Mouse (Mus musculus) CH12.LX (cell line): ENCODE measurements around the gene Aplp1. TPM values are rescaled to one million over a fixed set of nuclear protein-coding genes. Genes with fewer than 3 reads are reported as not detected.

Source experiments
- DNase-seq: peaks from one replicate; pipeline ENCODE4 v3.0.0-alpha.2; 2013; ENCODE audit errors: extremely low read depth
- H3K27ac ChIP-seq: 2 replicates; pipeline ENCODE4 v1.5.1; 2012; ENCODE audit warnings: low read depth, mild to moderate bottlenecking, control low read depth, moderate library complexity; ENCODE audit not compliant: insufficient read depth
- H3K27me3 ChIP-seq: replicated peaks from 2 replicates; pipeline ENCODE3; 2012; ENCODE audit warnings: inconsistent platforms
- H3K36me3 ChIP-seq, 2 experiments: replicated peaks in 1 of 2; 2 replicates each; pipeline versions ENCODE3 to v1.6.1; 2012; ENCODE audit warnings: inconsistent platforms in 1 of 2, low read length in 1 of 2, mild to moderate bottlenecking in 1 of 2, mixed read lengths in 1 of 2, moderate library complexity in 1 of 2; ENCODE audit not compliant: control insufficient read depth in 1 of 2, insufficient read depth in 1 of 2
- H3K4me1 ChIP-seq, 2 experiments: 2 replicates each; pipeline ENCODE4 v1.6.1; 2012; ENCODE audit warnings: inconsistent platforms in 1 of 2, moderate library complexity in 1 of 2; ENCODE audit not compliant: insufficient read depth in 2 of 2, control insufficient read depth in 1 of 2
- H3K4me2 ChIP-seq: 2 replicates; pipeline ENCODE4 v1.6.1; 2012; ENCODE audit warnings: low read depth, mild to moderate bottlenecking, control low read depth; ENCODE audit not compliant: poor library complexity, insufficient read depth, severe bottlenecking
- H3K4me3 ChIP-seq, 3 experiments: fragments of 150-350 bp in 1 of 3; sonication (generic) in 1 of 3; replicated peaks in 1 of 3; 2 replicates each; pipeline versions ENCODE3 to v1.5.1; 2011 to 2012; ENCODE audit warnings: low read depth in 2 of 3, low read length in 2 of 3, mild to moderate bottlenecking in 2 of 3, moderate library complexity in 2 of 3, control low read depth in 1 of 3, improper control_type of control experiment in 1 of 3, inconsistent platforms in 1 of 3, mixed read lengths in 1 of 3; ENCODE audit not compliant: poor library complexity in 1 of 3
- H3K79me2 ChIP-seq: replicated peaks from 2 replicates; pipeline ENCODE4 v1.6.1; 2012; ENCODE audit warnings: mild to moderate bottlenecking, moderate library complexity; ENCODE audit not compliant: control insufficient read depth, poor library complexity, insufficient read depth, severe bottlenecking; ENCODE audit errors: extremely low read depth
- H3K9ac ChIP-seq: 2 replicates; pipeline ENCODE4 v1.6.1; 2012; ENCODE audit warnings: low read depth, mild to moderate bottlenecking, control low read depth, moderate library complexity; ENCODE audit not compliant: insufficient read depth
- H3K9me3 ChIP-seq: replicated peaks from 2 replicates; pipeline ENCODE3; 2012; ENCODE audit warnings: low read length, inconsistent platforms, mixed read lengths
- BHLHE40 ChIP-seq: IDR thresholded peaks from 2 replicates; pipeline ENCODE4 v1.6.1; 2011; ENCODE audit warnings: mild to moderate bottlenecking, low read depth, low read length, improper control_type of control experiment
- CTCF ChIP-seq, 2 experiments: IDR thresholded peaks in 1 of 2; conservative IDR thresholded peaks in 1 of 2; 2 replicates each; pipeline ENCODE4 v1.5.1; 2011 to 2012; ENCODE audit warnings: low read depth in 2 of 2, low read length in 2 of 2, improper control_type of control experiment in 1 of 2, inconsistent platforms in 1 of 2, mild to moderate bottlenecking in 1 of 2, moderate library complexity in 1 of 2
- SIN3A ChIP-seq: IDR thresholded peaks from 2 replicates; pipeline ENCODE4 v1.6.1; 2012; ENCODE audit warnings: low read length, improper control_type of control experiment, inconsistent platforms
- dilution Hi-C: fragments of 300-500 bp; cut with MboI; formaldehyde crosslinking; loops from 2 replicates; pipeline ENCODE4 v1.14.3; 2020; ENCODE audit warnings: low sequenced_read_pairs; ENCODE audit not compliant: extremely low pct_unique_long_range_greater_than_20kb, extremely low pct_ligation_motif_present
- in situ Hi-C: fragments of 300-500 bp; cut with MboI; formaldehyde crosslinking; loops from 3 replicates; pipeline ENCODE4 v1.14.3; 2019; ENCODE audit warnings: low sequenced_read_pairs, low pct_ligation_motif_present, low pct_unique_long_range_greater_than_20kb, mixed read lengths
- polyA plus RNA-seq: library from polyadenylated mRNA; unstranded; fragments of >175 nt; gene quantifications from 2 replicates; pipeline ENCODE4 v1.2.1, GENCODE M21; 2012; ENCODE audit warnings: low read depth; ENCODE audit not compliant: insufficient read length
- total RNA-seq, 2 experiments: library from RNA; depleted of rRNA; stranded (reverse); fragments of 300-350 nt in 1 of 2; fragments of >200 nt in 1 of 2; gene quantifications; 2 replicates each; pipeline ENCODE4 v1.2.3; 2012 to 2014

Gene Aplp1
- total and polyA plus RNA-seq, 3 experiments: 0.10 to 0.93 TPM; not detected in 1

DNA sequence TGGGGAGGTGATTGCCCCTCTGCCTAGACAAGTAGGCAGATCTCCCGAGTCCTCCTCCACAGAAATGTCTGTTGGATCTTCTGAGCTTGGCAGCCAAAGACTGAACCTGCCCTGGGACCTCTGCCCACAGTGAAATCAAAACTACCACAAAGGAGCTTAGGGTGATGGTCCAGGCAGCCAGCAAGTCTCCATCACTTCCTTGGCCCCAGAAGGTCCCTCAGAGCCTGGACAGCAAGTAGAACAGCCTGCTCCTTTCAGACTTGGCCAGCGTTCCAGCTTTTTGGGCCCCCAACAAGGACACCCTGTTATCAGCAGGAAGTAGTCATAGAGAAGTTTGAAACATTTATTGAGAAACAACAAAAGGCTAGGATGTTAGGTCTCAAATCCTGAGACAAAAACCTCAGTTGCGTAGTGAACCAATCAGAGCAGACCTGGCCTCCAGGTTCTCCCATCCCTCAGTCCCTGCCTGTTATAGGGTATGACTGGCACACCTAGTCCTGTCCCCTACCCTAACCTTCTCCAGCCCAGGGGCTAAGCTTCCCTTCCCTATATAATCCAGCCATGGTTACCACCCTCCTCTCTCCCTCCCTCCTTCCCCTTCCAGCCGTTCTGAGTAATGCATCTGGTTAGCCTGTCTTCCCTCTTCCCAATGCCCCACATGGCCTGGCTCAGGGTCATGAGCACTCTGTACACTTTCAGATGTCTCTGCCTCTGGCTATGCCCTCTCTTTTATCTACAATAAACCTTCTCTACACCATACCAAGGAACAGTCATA lies 52.4 kb downstream of the Aplp1 start:
- Histone ChIP-seq H3K9ac (no peak overlapping the region), H3K27me3 (no peaks in the 10 kb centered on the region), H3K36me3 (peaks cover 0 to 7% of the 10 kb centered on the region in 2 experiments), H3K79me2 (no peaks in the 10 kb centered on the region), H3K4me3 (no peak overlapping the region), H3K27ac (no peak overlapping the region), H3K4me2 (no peak overlapping the region), H3K4me1 (peaks cover 3 to 21% of the 10 kb centered on the region in 2 experiments; a peak in 3 of 4 replicates), H3K9me3 (no peaks in the 10 kb centered on the region)
- in situ Hi-C loops (loop anchor here (5.0 kb wide), 1 partner anchor 34 kb away; no protein-coding TSS in a partner anchor), dilution Hi-C loops (no loop called here)
- no peak for DNase-seq
- TF ChIP-seq CTCF (conservative IDR thresholded peaks at IDR 0.05 in 1 of 2, IDR thresholded peaks at IDR 0.05 in 1 of 2; ENCODE audit: low read depth in 2 of 2, low read length in 2 of 2) (no peak), BHLHE40 (no peak), SIN3A (no peak)

Other genes with a start within 250 kb of the Aplp1 start
Only the 20 nearest of the 34 such genes appear.
- gene Alkbh6, start 136.8 kb downstream of the Aplp1 start, total RNA-seq (2012; rRNA removed): 33.9 and 35.7 TPM in 2 replicates
- gene Alkbh6, start 136.8 kb downstream of the Aplp1 start, total RNA-seq (2014; rRNA removed): 28.8 and 31.7 TPM in 2 replicates
- 25.2 and 25.4 TPM in 2 replicates for gene Alkbh6, start 136.8 kb downstream of the Aplp1 start, polyA plus RNA-seq
- 1.7 and 1.9 TPM in 2 replicates for gene Syne4, start 130.7 kb downstream of the Aplp1 start, total RNA-seq (2012; rRNA removed)
- 0.70 and 0.81 TPM in 2 replicates for gene Syne4, start 130.7 kb downstream of the Aplp1 start, total RNA-seq (2014; rRNA removed)
- gene Syne4, start 130.7 kb downstream of the Aplp1 start, polyA plus RNA-seq: 3.1 and 4.1 TPM in 2 replicates
- 5.6 and 6.2 TPM in 2 replicates for gene E130208F15Rik, start 123.8 kb downstream of the Aplp1 start, total RNA-seq (2012; rRNA removed)
- 0.35 and 0.70 TPM in 2 replicates for gene E130208F15Rik, start 123.8 kb downstream of the Aplp1 start, total RNA-seq (2014; rRNA removed)
- 6.2 and 9.7 TPM in 2 replicates for gene E130208F15Rik, start 123.8 kb downstream of the Aplp1 start, polyA plus RNA-seq
- 12.8 and 14.1 TPM in 2 replicates for gene Sdhaf1, start 121.6 kb downstream of the Aplp1 start, total RNA-seq (2012; rRNA removed)
- 16.0 and 18.5 TPM in 2 replicates for gene Sdhaf1, start 121.6 kb downstream of the Aplp1 start, total RNA-seq (2014; rRNA removed)
- 8.8 and 11.3 TPM in 2 replicates for gene Sdhaf1, start 121.6 kb downstream of the Aplp1 start, polyA plus RNA-seq
- gene Lrfn3, start 82.8 kb downstream of the Aplp1 start, total RNA-seq (2012; rRNA removed): 0.04 and 0.08 TPM in 2 replicates
- gene Lrfn3, start 82.8 kb downstream of the Aplp1 start, total RNA-seq (2014; rRNA removed): not detected in 2 replicates
- gene Lrfn3, start 82.8 kb downstream of the Aplp1 start, polyA plus RNA-seq: not detected in 2 replicates
- gene Tyrobp, start 31.8 kb downstream of the Aplp1 start, total RNA-seq (2012; rRNA removed): 4.2 and 5.0 TPM in 2 replicates
- 9.4 and 13.0 TPM in 2 replicates for gene Tyrobp, start 31.8 kb downstream of the Aplp1 start, total RNA-seq (2014; rRNA removed)
- gene Tyrobp, start 31.8 kb downstream of the Aplp1 start, polyA plus RNA-seq: 14.3 and 18.9 TPM in 2 replicates
- gene Hcst, start 25.7 kb downstream of the Aplp1 start, total RNA-seq (2012; rRNA removed): 8.0 and 11.9 TPM in 2 replicates
- 6.3 and 11.8 TPM in 2 replicates for gene Hcst, start 25.7 kb downstream of the Aplp1 start, total RNA-seq (2014; rRNA removed)
- gene Hcst, start 25.7 kb downstream of the Aplp1 start, polyA plus RNA-seq: 11.8 and 11.9 TPM in 2 replicates
- gene Nfkbid, start 23.8 kb downstream of the Aplp1 start, total RNA-seq (2012; rRNA removed): 133 and 161 TPM in 2 replicates
- 131 and 144 TPM in 2 replicates for gene Nfkbid, start 23.8 kb downstream of the Aplp1 start, total RNA-seq (2014; rRNA removed)
- 175 and 197 TPM in 2 replicates for gene Nfkbid, start 23.8 kb downstream of the Aplp1 start, polyA plus RNA-seq
- gene Kirrel2, start 12.2 kb upstream of the Aplp1 start, total RNA-seq (2012; rRNA removed): not detected in 2 replicates
- not detected in 2 replicates for gene Kirrel2, start 12.2 kb upstream of the Aplp1 start, total RNA-seq (2014; rRNA removed)
- not detected in 2 replicates for gene Kirrel2, start 12.2 kb upstream of the Aplp1 start, polyA plus RNA-seq
- gene Nphs1, start 12.8 kb upstream of the Aplp1 start, total RNA-seq (2012; rRNA removed): 2.1 and 2.4 TPM in 2 replicates
- gene Nphs1, start 12.8 kb upstream of the Aplp1 start, total RNA-seq (2014; rRNA removed): not detected in 2 replicates
- 1.0 TPM in 1 of 2 replicates, not detected in the other for gene Nphs1, start 12.8 kb upstream of the Aplp1 start, polyA plus RNA-seq
- gene Prodh2, start 48.1 kb upstream of the Aplp1 start, total RNA-seq (2012; rRNA removed): not detected in 2 replicates
- not detected in 2 replicates for gene Prodh2, start 48.1 kb upstream of the Aplp1 start, total RNA-seq (2014; rRNA removed)
- gene Prodh2, start 48.1 kb upstream of the Aplp1 start, polyA plus RNA-seq: not detected in 2 replicates
- 2.5 and 2.8 TPM in 2 replicates for gene Arhgap33, start 89.5 kb upstream of the Aplp1 start, total RNA-seq (2012; rRNA removed)
- gene Arhgap33, start 89.5 kb upstream of the Aplp1 start, total RNA-seq (2014; rRNA removed): 0.44 and 0.76 TPM in 2 replicates
- 6.2 and 9.2 TPM in 2 replicates for gene Arhgap33, start 89.5 kb upstream of the Aplp1 start, polyA plus RNA-seq
- gene Hspb6, start 106.6 kb upstream of the Aplp1 start, total RNA-seq (2012; rRNA removed): 1.6 and 2.3 TPM in 2 replicates
- gene Hspb6, start 106.6 kb upstream of the Aplp1 start, total RNA-seq (2014; rRNA removed): 0.79 and 1.2 TPM in 2 replicates
- 4.1 and 6.0 TPM in 2 replicates for gene Hspb6, start 106.6 kb upstream of the Aplp1 start, polyA plus RNA-seq
- gene Proser3, start 106.8 kb upstream of the Aplp1 start, total RNA-seq (2012; rRNA removed): 4.0 and 5.9 TPM in 2 replicates
- 1.7 and 2.0 TPM in 2 replicates for gene Proser3, start 106.8 kb upstream of the Aplp1 start, total RNA-seq (2014; rRNA removed)
- 5.7 and 6.0 TPM in 2 replicates for gene Proser3, start 106.8 kb upstream of the Aplp1 start, polyA plus RNA-seq
- 8.3 and 11.0 TPM in 2 replicates for gene Lin37, start 114.3 kb upstream of the Aplp1 start, total RNA-seq (2012; rRNA removed)
- 4.0 and 5.2 TPM in 2 replicates for gene Lin37, start 114.3 kb upstream of the Aplp1 start, total RNA-seq (2014; rRNA removed)
- 38.6 and 49.5 TPM in 2 replicates for gene Lin37, start 114.3 kb upstream of the Aplp1 start, polyA plus RNA-seq
- gene U2af1l4, start 117.8 kb upstream of the Aplp1 start, total RNA-seq (2012; rRNA removed): 56.7 and 61.2 TPM in 2 replicates
- 60.8 and 63.4 TPM in 2 replicates for gene U2af1l4, start 117.8 kb upstream of the Aplp1 start, total RNA-seq (2014; rRNA removed)
- 51.5 and 54.4 TPM in 2 replicates for gene U2af1l4, start 117.8 kb upstream of the Aplp1 start, polyA plus RNA-seq
- 2.6 and 2.7 TPM in 2 replicates for gene Gm49396, start 117.8 kb upstream of the Aplp1 start, total RNA-seq (2012; rRNA removed)
- 1.9 and 2.3 TPM in 2 replicates for gene Gm49396, start 117.8 kb upstream of the Aplp1 start, total RNA-seq (2014; rRNA removed)
- 3.3 and 3.8 TPM in 2 replicates for gene Gm49396, start 117.8 kb upstream of the Aplp1 start, polyA plus RNA-seq
- 55.2 and 59.2 TPM in 2 replicates for gene Psenen, start 118.1 kb upstream of the Aplp1 start, total RNA-seq (2012; rRNA removed)
- 83.6 and 92.7 TPM in 2 replicates for gene Psenen, start 118.1 kb upstream of the Aplp1 start, total RNA-seq (2014; rRNA removed)
- 101 and 121 TPM in 2 replicates for gene Psenen, start 118.1 kb upstream of the Aplp1 start, polyA plus RNA-seq
- gene Igflr1, start 119.9 kb upstream of the Aplp1 start, total RNA-seq (2012; rRNA removed): 0.92 and 1.3 TPM in 2 replicates
- not detected in 2 replicates for gene Igflr1, start 119.9 kb upstream of the Aplp1 start, total RNA-seq (2014; rRNA removed)
- 0.65 TPM in 1 of 2 replicates, not detected in the other for gene Igflr1, start 119.9 kb upstream of the Aplp1 start, polyA plus RNA-seq
- 17.2 and 18.3 TPM in 2 replicates for gene Kmt2b, start 143.2 kb upstream of the Aplp1 start, total RNA-seq (2012; rRNA removed)
- 4.8 and 8.4 TPM in 2 replicates for gene Kmt2b, start 143.2 kb upstream of the Aplp1 start, total RNA-seq (2014; rRNA removed)
- gene Kmt2b, start 143.2 kb upstream of the Aplp1 start, polyA plus RNA-seq: 31.0 and 32.8 TPM in 2 replicates